Mouse (Mus musculus) intestine, postnatal 0 days (tissue): ENCODE results near the gene Sytl2. TPM values are rescaled to one million over a fixed set of nuclear protein-coding genes. Genes with fewer than 3 reads are reported as not detected.
A peak's percentile ranks its signal among the peaks of the same experiment; 100 is the strongest.

Source experiments
- ATAC-seq: fragments of 200-750 bp; cut with Nextera tagmentation; 2 replicates; pipeline ENCODE4 v1.8.0; 2017; ENCODE audit warnings: mild to moderate bottlenecking, moderate TSS enrichment, moderate library complexity
- H3K27ac ChIP-seq: fragments of 300-500 bp; sonication (generic); 2 replicates; pipeline ENCODE4 v1.5.1; 2014; ENCODE audit warnings: mild to moderate bottlenecking, low read depth, low read length, moderate library complexity
- H3K27me3 ChIP-seq: fragments of 300-500 bp; sonication (generic); replicated peaks from 2 replicates; pipeline ENCODE4 v1.6.1; 2014; ENCODE audit warnings: low read length, mixed read lengths; ENCODE audit not compliant: control insufficient read depth, insufficient read depth
- H3K36me3 ChIP-seq: fragments of 300-500 bp; sonication (generic); 2 replicates; pipeline ENCODE4 v1.6.1; 2014; ENCODE audit warnings: mild to moderate bottlenecking, moderate library complexity; ENCODE audit not compliant: control insufficient read depth, insufficient read depth
- H3K4me1 ChIP-seq: fragments of 300-500 bp; sonication (generic); replicated peaks from 2 replicates; pipeline ENCODE4 v1.6.1; 2014; ENCODE audit warnings: antibody characterized with exemption, low read length, mixed read lengths; ENCODE audit not compliant: control insufficient read depth, insufficient read depth
- H3K4me2 ChIP-seq: fragments of 300-500 bp; sonication (generic); replicated peaks from 2 replicates; pipeline ENCODE4 v1.6.1; 2014; ENCODE audit warnings: low read depth, mild to moderate bottlenecking, moderate library complexity
- H3K4me3 ChIP-seq: fragments of 300-500 bp; sonication (generic); 2 replicates; pipeline ENCODE4 v1.5.1; 2014; ENCODE audit warnings: low read depth, low read length
- H3K9ac ChIP-seq: fragments of 300-500 bp; sonication (generic); 2 replicates; pipeline ENCODE4 v1.6.1; 2014; ENCODE audit warnings: mild to moderate bottlenecking, low read depth, low read length
- H3K9me3 ChIP-seq: fragments of 300-500 bp; sonication (generic); 2 replicates; pipeline ENCODE4 v1.6.1; 2016; ENCODE audit warnings: mixed run types; ENCODE audit not compliant: control insufficient read depth
- CTCF ChIP-seq: sonication (generic); IDR thresholded peaks from 2 replicates; pipeline ENCODE4 v1.5.1; 2016; ENCODE audit warnings: low read depth, mild to moderate bottlenecking, control low read depth, antibody characterized with exemption, moderate library complexity
- WGBS: fragments of 180-500 bp; shearing (Covaris S2); extraction: QIAGEN DNeasy Blood & Tissue Kit; methylation state at CpG from one replicate; pipeline ENCODE4 v1.1.7; 2014; 5-methylcytosine and 5-hydroxymethylcytosine counted together
- polyA plus RNA-seq: library from polyadenylated mRNA; unstranded; fragments of >200 nt; fragmentation: Nextera tagmentation; extraction: Ambion mirVana; gene quantifications from 2 replicates; pipeline ENCODE4 v1.2.1, GENCODE M21; 2015

Gene Sytl2
- polyA plus RNA-seq, 1 experiment from 2014 or later, result 7.0 TPM

GRCm38 (mm10) chr7:90427006-90427405, 125.0 kb downstream of the Sytl2 start:
- 59% methylated on average over 9 of the region's 9 CpGs for WGBS
- Histone ChIP-seq H3K4me1 (no peaks in the 10 kb centered on the region), H3K9ac (no peak overlapping the region), H3K4me2 (peak overlapping the region; percentile 69), H3K27ac (no peak overlapping the region), H3K4me3 (peak overlapping the region; percentile 39; the same call in 1 of the 2 replicates), H3K9me3 (no peaks in the 10 kb centered on the region), H3K36me3 (no peaks in the 10 kb centered on the region), H3K27me3 (no peaks in the 10 kb centered on the region)
- no peak for TF ChIP-seq CTCF
- no peak for ATAC-seq

- TF ChIP-seq CTCF, result no peak
Measured at GRCm38 (mm10) chr7:90432221-90432620, 130.2 kb downstream of the Sytl2 start.

GRCm38 (mm10) chr7:90440044-90440443, 138.0 kb downstream of the Sytl2 start:
- Histone ChIP-seq H3K9me3 (no peaks in the 10 kb centered on the region), H3K27ac (no peak overlapping the region), H3K4me2 (no peak overlapping the region), H3K27me3 (no peaks in the 10 kb centered on the region), H3K4me1 (no peaks in the 10 kb centered on the region), H3K36me3 (no peaks in the 10 kb centered on the region), H3K4me3 (no peak overlapping the region), H3K9ac (no peak overlapping the region)
- WGBS, result 81% methylated on average over 4 of the region's 4 CpGs
- no peak for ATAC-seq
- TF ChIP-seq CTCF, result no peak

More at GRCm38 (mm10) chr7:90432221-90432620, 130.2 kb downstream of the Sytl2 start:
- Histone ChIP-seq H3K27me3 (no peaks in the 10 kb centered on the region), H3K4me3 (no peak overlapping the region), H3K4me1 (no peaks in the 10 kb centered on the region), H3K9me3 (no peaks in the 10 kb centered on the region), H3K27ac (no peak overlapping the region), H3K4me2 (no peak overlapping the region), H3K9ac (no peak overlapping the region), H3K36me3 (no peaks in the 10 kb centered on the region)
- no peak for ATAC-seq

- WGBS, result 11% methylated on average over 4 of the region's 4 CpGs
- Histone ChIP-seq H3K4me2 (peak overlapping the region; percentile 80), H3K9ac (peak overlapping the region; percentile 100), H3K36me3 (no peaks in the 10 kb centered on the region; the same call in 1 of the 2 replicates), H3K27me3 (no peaks in the 10 kb centered on the region), H3K4me1 (no peaks in the 10 kb centered on the region), H3K27ac (peak overlapping the region; percentile 54; the same call in 1 of the 2 replicates), H3K4me3 (peak overlapping the region; percentile 98), H3K9me3 (no peaks in the 10 kb centered on the region)
- TF ChIP-seq CTCF, result no peak
- ATAC-seq, result no peak
Measured at GRCm38 (mm10) chr7:90442070-90442469, 140.0 kb downstream of the Sytl2 start.

GRCm38 (mm10) chr7:90442518-90443080, 140.5 kb downstream of the Sytl2 start, which contains the start of gene Crebzf:
Gene Crebzf (plus strand): TSS chr7:90442729.
- under 1% methylated on average over 42 of the region's 54 CpGs for WGBS
- Histone ChIP-seq H3K4me1 (no peaks in the 10 kb centered on the region), H3K9ac (peak within 1 kb of the TSS; percentile 100), H3K4me2 (peak within 1 kb of the TSS; percentile 80), H3K4me3 (peak within 1 kb of the TSS; percentile 98), H3K27me3 (no peaks in the 10 kb centered on the region), H3K9me3 (no peaks in the 10 kb centered on the region), H3K27ac (peak within 1 kb of the TSS; percentile 99), H3K36me3 (peaks cover 2% of the 10 kb centered on the region; the same call in 1 of the 2 replicates)
- ATAC-seq, result peak; percentile 98
- TF ChIP-seq CTCF, result no peak

- peak; percentile 70 for TF ChIP-seq CTCF
- Histone ChIP-seq H3K4me1 (no peaks in the 10 kb centered on the region), H3K27ac (peak overlapping the region; percentile 99), H3K9ac (peak overlapping the region; percentile 100), H3K27me3 (no peaks in the 10 kb centered on the region), H3K36me3 (peaks cover 7% of the 10 kb centered on the region; the same call in 1 of the 2 replicates), H3K4me2 (peak overlapping the region; percentile 80), H3K9me3 (no peaks in the 10 kb centered on the region), H3K4me3 (peak overlapping the region; percentile 98)
- WGBS, result under 1% methylated on average over 122 of the region's 123 CpGs
- ATAC-seq, result peak; percentile 67
Measured at GRCm38 (mm10) chr7:90443101-90444091, 141.3 kb downstream of the Sytl2 start.
